Mouse (Mus musculus) Patski (cell line): ENCODE data around the gene Dnah11. TPM values are rescaled to one million over a fixed set of nuclear protein-coding genes. Genes with fewer than 3 reads are reported as not detected.

Source experiments
- ATAC-seq: fragments of 100-300 bp; one replicate; pipeline ENCODE4 v1.8.0; 2021
- CTCF ChIA-PET: fragments of 350-600 bp; sonication (Branson Sonifier 250); formaldehyde crosslinking; loops from one replicate; lab custom pipeline; 2022; ENCODE audit warnings: inconsistent platforms; lab: Charles Lee
- POLR2A ChIA-PET: fragments of 350-600 bp; sonication (Branson Sonifier 250); formaldehyde crosslinking; loops from one replicate; lab custom pipeline; 2022; ENCODE audit warnings: antibody characterized with exemption, inconsistent platforms; lab: Charles Lee
- DNase-seq: peaks from one replicate; pipeline ENCODE4 v3.0.0-alpha.2; 2011; ENCODE audit warnings: low read depth, low spot score
- H3K27me3 ChIP-seq: fragments of 371-371 bp; one replicate; pipeline ENCODE4 v1.5.1; 2021
- CTCF ChIP-seq: fragments of 100-300 bp; IDR thresholded peaks from one replicate; pipeline ENCODE4 v1.5.1; 2021
- in situ Hi-C: fragments of 300-500 bp; cut with MboI; formaldehyde crosslinking; loops from 3 replicates; pipeline ENCODE4 v1.11.1; 2018; ENCODE audit warnings: low pct_unique_long_range_greater_than_20kb, mixed read lengths
- polyA plus RNA-seq: library from polyadenylated mRNA; unstranded; gene quantifications from one replicate; pipeline ENCODE4 v1.2.3, GENCODE M21; 2021

Dnah11 gene
- polyA plus RNA-seq, 1 experiment from 2014 or later = not detected

- in situ Hi-C loops = no loop called here
- DNase-seq (no peak), ATAC-seq (no peak)
- TF ChIP-seq CTCF = no peak
- POLR2A ChIA-PET = no interaction called here
- H3K27me3 ChIP-seq = no peaks in the 10 kb centered on the region
- CTCF ChIA-PET = no interaction called here
These were observed 34.1 kb downstream of the Dnah11 start for GRCm38 (mm10) chr12:118164785-118165184.

DNA sequence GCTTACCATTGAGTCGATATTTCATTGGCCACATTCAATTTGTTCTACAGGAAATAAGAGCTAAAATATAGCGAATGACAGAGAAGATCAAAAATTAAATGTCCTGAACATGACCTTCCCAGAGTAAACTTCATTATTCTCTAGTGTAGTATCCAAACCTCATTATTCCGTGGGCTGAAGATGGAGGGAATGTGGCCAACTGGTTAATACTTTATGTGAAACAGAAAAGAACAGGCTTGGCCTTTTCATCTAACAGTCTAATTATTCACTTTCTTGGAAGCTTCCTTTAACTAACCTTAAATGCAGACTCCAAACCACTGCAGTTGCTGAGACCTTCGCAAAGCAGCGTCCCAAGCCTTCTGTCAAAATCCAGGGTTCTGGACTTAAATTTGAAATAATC lies 41.9 kb downstream of the Dnah11 start:
- no peak for ATAC-seq
- H3K27me3 ChIP-seq = no peaks in the 10 kb centered on the region
- DNase-seq = no peak
- no peak for TF ChIP-seq CTCF
- POLR2A ChIA-PET = no interaction called here
- CTCF ChIA-PET = no interaction called here
- in situ Hi-C loops = no loop called here

DNA sequence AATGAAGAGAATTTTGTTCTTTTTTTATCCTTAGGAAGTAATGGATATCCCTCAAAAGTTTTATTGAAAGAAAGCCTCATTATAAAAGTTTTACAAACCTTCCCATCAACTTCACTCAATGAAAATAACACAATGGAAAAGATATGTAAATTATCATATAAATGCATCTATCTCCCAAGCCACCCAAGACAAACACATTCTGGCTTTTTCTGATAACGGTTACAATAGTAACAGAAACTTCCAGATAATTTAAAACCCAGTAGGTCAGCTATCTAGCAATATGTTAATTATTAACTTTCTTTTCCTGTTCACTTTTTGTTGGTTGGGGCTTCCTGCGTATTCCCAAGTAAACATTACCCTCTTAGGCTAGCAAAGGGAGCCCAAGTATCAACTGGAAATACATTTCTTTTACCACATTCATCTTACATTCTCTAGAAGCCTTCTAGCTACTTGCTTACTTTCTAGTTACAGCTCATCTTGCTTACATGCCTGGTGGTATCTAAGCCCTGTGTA lies 51.3 kb downstream of the Dnah11 start:
- H3K27me3 ChIP-seq = no peaks in the 10 kb centered on the region
- ChIA-PET POLR2A (no interaction called here), CTCF (no interaction called here)
- ATAC-seq = no peak
- no peak for DNase-seq
- in situ Hi-C loops = no loop called here
- no peak for TF ChIP-seq CTCF

- DNase-seq (no peak), ATAC-seq (no peak)
- H3K27me3 ChIP-seq = no peaks in the 10 kb centered on the region
- no peak for TF ChIP-seq CTCF
- CTCF ChIA-PET = no interaction called here
- POLR2A ChIA-PET = interaction anchor here (0.7 kb wide), 1 partner anchor 24 kb away, joined by 3 read pairs; no protein-coding TSS in a partner anchor
- in situ Hi-C loops = no loop called here
These were observed 70.7 kb downstream of the Dnah11 start for GRCm38 (mm10) chr12:118128116-118128515.

- ATAC-seq (no peak), DNase-seq (no peak)
- in situ Hi-C loops = no loop called here
- H3K27me3 ChIP-seq = no peaks in the 10 kb centered on the region
- no peak for TF ChIP-seq CTCF
- ChIA-PET POLR2A (no interaction called here), CTCF (no interaction called here)
These were observed 79.2 kb downstream of the Dnah11 start for GRCm38 (mm10) chr12:118119668-118120067.

DNA sequence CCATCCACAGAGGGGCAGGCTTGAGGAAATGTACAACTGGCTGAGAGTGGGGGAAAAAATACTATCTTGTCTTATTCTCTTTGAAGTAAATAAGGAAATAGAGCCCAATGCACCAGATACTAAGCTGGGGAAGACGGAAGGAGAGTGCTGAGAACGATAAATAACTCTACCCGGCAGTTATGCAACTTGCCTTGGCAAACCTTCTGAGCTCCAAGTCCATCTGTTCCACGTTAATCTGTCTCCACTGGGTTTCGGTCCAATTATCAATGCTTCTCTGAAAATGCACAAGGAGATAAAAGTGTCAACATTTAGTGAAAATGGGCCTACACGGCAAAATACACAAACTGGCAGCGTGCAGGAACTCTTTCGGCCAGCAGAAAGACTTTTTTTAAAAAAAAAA lies 86.2 kb downstream of the Dnah11 start:
- ChIA-PET CTCF (no interaction called here), POLR2A (no interaction called here)
- H3K27me3 ChIP-seq = no peaks in the 10 kb centered on the region
- in situ Hi-C loops = no loop called here
- DNase-seq (no peak), ATAC-seq (no peak)
- no peak for TF ChIP-seq CTCF

DNA sequence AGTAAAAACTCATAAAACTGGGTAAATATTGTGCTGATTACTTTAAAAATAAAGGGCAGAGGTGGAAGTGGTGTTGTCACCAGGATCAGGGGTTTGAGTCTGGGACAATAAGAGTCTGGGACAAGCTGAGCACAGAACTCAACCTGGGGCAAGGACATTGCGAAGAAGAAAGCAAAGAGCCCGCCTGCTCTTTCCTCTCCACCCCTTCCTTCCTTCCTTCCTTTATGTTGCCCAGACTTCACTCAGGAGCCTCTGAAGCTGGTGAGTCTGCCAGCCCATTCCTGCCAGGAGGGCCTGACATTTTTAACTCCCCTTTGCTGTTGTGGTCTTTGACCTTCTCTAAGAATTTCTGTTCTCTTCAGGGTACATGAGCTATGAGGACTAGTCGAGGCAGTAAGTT lies 86.9 kb downstream of the Dnah11 start:
- DNase-seq (no peak), ATAC-seq (no peak)
- ChIA-PET CTCF (no interaction called here), POLR2A (no interaction called here)
- in situ Hi-C loops = no loop called here
- H3K27me3 ChIP-seq = no peaks in the 10 kb centered on the region
- no peak for TF ChIP-seq CTCF

- no peak for TF ChIP-seq CTCF
- ChIA-PET CTCF (no interaction called here), POLR2A (no interaction called here)
- DNase-seq (no peak), ATAC-seq (no peak)
- in situ Hi-C loops = no loop called here
- peaks cover 11% of the 10 kb centered on the region for H3K27me3 ChIP-seq
These were observed 91.1 kb downstream of the Dnah11 start for GRCm38 (mm10) chr12:118107719-118108118.

DNA sequence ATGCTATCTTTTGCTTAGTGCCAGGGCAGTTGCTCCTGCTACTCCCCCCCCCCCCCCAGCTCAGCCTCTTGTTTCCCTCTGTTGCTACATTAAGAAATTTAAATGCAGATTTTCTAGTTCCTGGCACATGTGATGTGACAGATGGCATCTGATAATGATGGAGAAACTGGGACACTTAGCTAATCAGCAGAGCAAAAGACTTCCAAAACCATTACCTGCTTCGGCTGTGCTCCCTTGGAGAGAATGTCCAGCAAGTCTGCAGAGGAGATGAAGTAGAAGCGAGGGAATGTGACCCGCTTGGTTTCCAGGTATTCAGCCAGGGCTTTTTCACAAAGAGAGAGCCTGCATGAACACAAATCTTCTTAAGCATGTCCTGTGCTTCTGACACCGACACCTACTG lies 94.3 kb downstream of the Dnah11 start:
- TF ChIP-seq CTCF = no peak
- ChIA-PET CTCF (no interaction called here), POLR2A (interaction anchor here (0.5 kb wide), 1 partner anchor 23 kb away, joined by 3 read pairs; no protein-coding TSS in a partner anchor)
- no peak for ATAC-seq
- in situ Hi-C loops = no loop called here
- no peak for DNase-seq
- peaks cover 11% of the 10 kb centered on the region for H3K27me3 ChIP-seq

DNA sequence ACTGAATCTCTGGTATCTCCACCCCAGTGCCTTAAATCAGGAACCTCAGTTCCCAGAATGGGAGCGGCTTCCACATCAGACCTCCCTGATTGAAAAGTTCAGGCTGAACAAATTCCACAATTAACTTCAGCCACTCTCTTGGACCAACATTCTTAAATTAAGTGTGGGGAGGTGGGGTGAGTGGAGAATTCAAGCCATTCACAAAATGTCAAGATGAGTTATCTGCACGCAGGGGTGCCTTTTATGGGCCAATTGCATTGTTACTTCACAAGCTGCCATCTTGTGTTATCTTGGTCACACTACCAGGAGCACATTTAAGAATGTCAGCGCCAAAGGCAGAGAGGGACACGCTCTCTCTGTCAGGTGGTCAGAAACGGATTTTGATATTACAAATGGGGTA lies 99.1 kb downstream of the Dnah11 start:
- TF ChIP-seq CTCF = no peak
- no peak for ATAC-seq
- in situ Hi-C loops = no loop called here
- H3K27me3 ChIP-seq = peaks cover 4% of the 10 kb centered on the region
- ChIA-PET CTCF (no interaction called here), POLR2A (no interaction called here)
- no peak for DNase-seq

DNA sequence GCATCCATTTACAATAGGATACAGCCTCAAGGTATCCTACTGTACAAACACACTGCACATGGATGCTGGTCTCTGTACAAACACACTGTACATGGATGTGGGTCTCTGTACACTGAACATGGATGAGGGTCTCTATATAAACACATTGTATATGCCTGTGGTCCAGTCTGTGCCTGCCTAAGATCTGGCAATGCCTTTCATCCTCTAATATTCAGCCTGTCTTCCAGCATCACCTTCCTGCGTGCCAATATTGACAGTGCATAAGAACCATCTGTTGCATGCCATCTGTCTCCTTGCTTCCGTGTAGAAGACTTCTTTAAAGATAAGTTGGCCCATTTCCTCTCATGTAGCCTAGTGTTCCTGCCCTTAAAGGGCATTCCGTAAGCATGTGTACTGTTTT lies 100.6 kb downstream of the Dnah11 start:
- POLR2A ChIA-PET = interaction anchor here (0.6 kb wide), 1 partner anchor 326 kb away, joined by 8 read pairs; no protein-coding TSS in a partner anchor
- no peak for TF ChIP-seq CTCF
- in situ Hi-C loops = no loop called here
- ATAC-seq = no peak
- DNase-seq = no peak
- CTCF ChIA-PET = no interaction called here
- peaks cover 4% of the 10 kb centered on the region for H3K27me3 ChIP-seq

DNA sequence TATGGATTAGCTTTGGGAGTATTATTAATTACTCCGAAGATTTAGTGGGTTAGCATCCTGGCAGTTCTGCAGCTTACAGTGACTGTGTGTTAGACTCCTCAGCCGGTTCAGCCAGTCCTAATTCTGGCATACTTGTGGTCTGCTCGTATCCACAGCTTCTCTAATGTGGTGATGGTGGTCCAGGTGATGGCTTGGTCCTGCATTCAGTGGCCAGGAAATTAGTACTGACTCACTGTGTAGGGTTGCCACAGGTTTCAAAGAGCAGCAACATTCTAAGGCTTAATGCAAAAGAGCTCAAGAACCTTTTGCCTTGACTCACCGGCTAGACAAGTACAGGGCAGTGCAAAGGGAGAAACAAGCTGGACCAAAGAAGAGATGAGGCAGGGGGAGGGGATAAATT lies 103.9 kb downstream of the Dnah11 start:
- DNase-seq = no peak
- no peak for TF ChIP-seq CTCF
- CTCF ChIA-PET = no interaction called here
- POLR2A ChIA-PET = no interaction called here
- ATAC-seq = no peak
- in situ Hi-C loops = no loop called here
- H3K27me3 ChIP-seq = peaks cover 4% of the 10 kb centered on the region
